Mouse (Mus musculus): ENCODE measurements around the gene Znrf3.

GRCm38 (mm10) chr11:5321687-5322086, 123.0 kb downstream of the Znrf3 start:
- TF ChIP-seq CTCF (IDR thresholded peaks at IDR 0.05; ENCODE audit: control insufficient read depth, insufficient read depth, insufficient replicate concordance, low read depth, low read length) (no peak), POLR2A (IDR thresholded peaks at IDR 0.05; ENCODE audit: control insufficient read depth, low read depth, low read length) (no peak)
